Mouse (Mus musculus) heart, embryonic 12.5 days (tissue): Measurements from ENCODE around the gene Rad51b. TPM values are rescaled to one million over a fixed set of nuclear protein-coding genes. Genes with fewer than 3 reads are reported as not detected.

Experiments used
- ATAC-seq: fragments of 200-750 bp; cut with Nextera tagmentation; 2 replicates; pipeline ENCODE4 v1.8.0; 2017; ENCODE audit warnings: moderate TSS enrichment, moderate library complexity; ENCODE audit not compliant: insufficient number of reproducible peaks, low FRiP score
- H3K27ac ChIP-seq: fragments of 300-500 bp; sonication (generic); 2 replicates; pipeline ENCODE4 v1.5.1; 2016; ENCODE audit warnings: mild to moderate bottlenecking, moderate library complexity; ENCODE audit not compliant: poor library complexity, severe bottlenecking
- H3K27me3 ChIP-seq: fragments of 300-500 bp; sonication (generic); replicated peaks from 2 replicates; pipeline ENCODE4 v1.6.1; 2016; ENCODE audit warnings: mild to moderate bottlenecking, moderate library complexity
- H3K36me3 ChIP-seq: fragments of 300-500 bp; sonication (generic); 2 replicates; pipeline ENCODE4 v1.6.1; 2016; ENCODE audit warnings: mild to moderate bottlenecking, moderate library complexity
- H3K4me1 ChIP-seq: fragments of 300-500 bp; sonication (generic); replicated peaks from 2 replicates; pipeline ENCODE4 v1.6.1; 2016; ENCODE audit warnings: mild to moderate bottlenecking
- H3K4me2 ChIP-seq: fragments of 300-500 bp; sonication (generic); 2 replicates; pipeline ENCODE4 v1.6.1; 2016; ENCODE audit warnings: mild to moderate bottlenecking, moderate library complexity
- H3K4me3 ChIP-seq: fragments of 300-500 bp; sonication (generic); 2 replicates; pipeline ENCODE4 v1.5.1; 2016; ENCODE audit warnings: mild to moderate bottlenecking
- H3K9ac ChIP-seq: fragments of 300-500 bp; sonication (generic); 2 replicates; pipeline ENCODE4 v1.6.1; 2016; ENCODE audit warnings: mild to moderate bottlenecking, moderate library complexity
- H3K9me3 ChIP-seq: fragments of 300-500 bp; sonication (generic); replicated peaks from 2 replicates; pipeline ENCODE4 v1.6.1; 2016; ENCODE audit warnings: mild to moderate bottlenecking, moderate library complexity
- WGBS: fragments of 180-500 bp; shearing (Covaris S2); methylation state at CpG from one replicate; pipeline ENCODE4 v1.1.7; 2016; 5-methylcytosine and 5-hydroxymethylcytosine counted together
- polyA plus RNA-seq: library from polyadenylated mRNA; unstranded; fragments of >200 nt; fragmentation: Nextera tagmentation; extraction: Ambion mirVana; gene quantifications from 2 replicates; pipeline ENCODE4 v1.2.1, GENCODE M21; 2016

The Rad51b gene
- polyA plus RNA-seq, 1 experiment from 2014 or later = 4.6 TPM

- H3K4me3 ChIP-seq = no peak overlapping the region
- peak overlapping the region; percentile 94 for H3K27ac ChIP-seq
- H3K4me1 ChIP-seq = peaks cover 65% of the 10 kb centered on the region
- peak; percentile 83 for ATAC-seq
- peak overlapping the region; percentile 9; the same call in 1 of the 2 replicates for H3K4me2 ChIP-seq
- H3K36me3 ChIP-seq = no peaks in the 10 kb centered on the region
- H3K27me3 ChIP-seq = no peaks in the 10 kb centered on the region
- H3K9me3 ChIP-seq = peaks cover 8% of the 10 kb centered on the region
- WGBS = 17% methylated on average over 14 of the region's 14 CpGs
- peak overlapping the region; percentile 11; the same call in 1 of the 2 replicates for H3K9ac ChIP-seq
Measured at GRCm38 (mm10) chr12:79859354-79860247, 562.5 kb downstream of the Rad51b start.

DNA sequence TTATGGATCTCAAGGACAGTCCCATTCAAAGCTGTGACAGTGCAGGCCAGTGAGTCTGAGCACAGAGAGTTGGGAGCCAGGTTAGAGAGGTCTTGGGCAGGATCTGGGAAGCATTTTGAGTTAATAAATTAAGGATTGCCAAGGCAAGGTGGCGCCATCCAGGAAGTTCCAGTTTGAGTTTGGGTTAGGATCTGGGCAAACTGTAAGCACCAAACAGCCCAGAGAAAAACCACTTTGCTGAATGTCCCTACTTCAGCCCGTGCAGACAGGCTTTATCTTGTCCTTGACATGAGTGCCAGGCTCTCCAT lies 563.1 kb downstream of the Rad51b start:
- peak overlapping the region; percentile 11; the same call in 1 of the 2 replicates for H3K9ac ChIP-seq
- H3K9me3 ChIP-seq = peaks cover 8% of the 10 kb centered on the region
- peak overlapping the region; percentile 94 for H3K27ac ChIP-seq
- no peak overlapping the region for H3K4me3 ChIP-seq
- H3K4me2 ChIP-seq = peak overlapping the region; percentile 9; the same call in 1 of the 2 replicates
- no peaks in the 10 kb centered on the region for H3K36me3 ChIP-seq
- H3K4me1 ChIP-seq = peaks cover 61% of the 10 kb centered on the region
- no peak; the same call in 1 of the 2 replicates for ATAC-seq
- H3K27me3 ChIP-seq = no peaks in the 10 kb centered on the region
- WGBS = 28% methylated on average over 2 of the region's 2 CpGs

Other genes with a start within 250 kb of the Rad51b start
- 16.8 and 17.4 TPM in 2 replicates for gene Pigh, start 207.6 kb upstream of the Rad51b start, polyA plus RNA-seq
- 0.15 and 0.44 TPM in 2 replicates for gene Arg2, start 166.5 kb upstream of the Rad51b start, polyA plus RNA-seq
- 93.7 and 100 TPM in 2 replicates for gene Vti1b, start 124.6 kb upstream of the Rad51b start, polyA plus RNA-seq
- gene Rdh11, start 105.0 kb upstream of the Rad51b start, polyA plus RNA-seq = 17.5 and 18.4 TPM in 2 replicates
- 0.51 and 0.87 TPM in 2 replicates for gene Rdh12, start 88.4 kb upstream of the Rad51b start, polyA plus RNA-seq
- 12.3 and 13.1 TPM in 2 replicates for gene Zfyve26, start 978 bp upstream of the Rad51b start, polyA plus RNA-seq